Mouse (Mus musculus) embryo, embryonic 11.5 days (tissue): ENCODE data around the gene Klhl31.

Experiments
- DNase-seq: peaks from one replicate; pipeline ENCODE4 v3.0.0-alpha.2; 2012; ENCODE audit warnings: low read depth, low spot score

The Klhl31 gene

GRCm38 (mm10) chr9:77636450-77636951 is at the start of gene Klhl31:
Klhl31 (plus strand) TSS chr9:77636500.
- no peak for DNase-seq

DNA sequence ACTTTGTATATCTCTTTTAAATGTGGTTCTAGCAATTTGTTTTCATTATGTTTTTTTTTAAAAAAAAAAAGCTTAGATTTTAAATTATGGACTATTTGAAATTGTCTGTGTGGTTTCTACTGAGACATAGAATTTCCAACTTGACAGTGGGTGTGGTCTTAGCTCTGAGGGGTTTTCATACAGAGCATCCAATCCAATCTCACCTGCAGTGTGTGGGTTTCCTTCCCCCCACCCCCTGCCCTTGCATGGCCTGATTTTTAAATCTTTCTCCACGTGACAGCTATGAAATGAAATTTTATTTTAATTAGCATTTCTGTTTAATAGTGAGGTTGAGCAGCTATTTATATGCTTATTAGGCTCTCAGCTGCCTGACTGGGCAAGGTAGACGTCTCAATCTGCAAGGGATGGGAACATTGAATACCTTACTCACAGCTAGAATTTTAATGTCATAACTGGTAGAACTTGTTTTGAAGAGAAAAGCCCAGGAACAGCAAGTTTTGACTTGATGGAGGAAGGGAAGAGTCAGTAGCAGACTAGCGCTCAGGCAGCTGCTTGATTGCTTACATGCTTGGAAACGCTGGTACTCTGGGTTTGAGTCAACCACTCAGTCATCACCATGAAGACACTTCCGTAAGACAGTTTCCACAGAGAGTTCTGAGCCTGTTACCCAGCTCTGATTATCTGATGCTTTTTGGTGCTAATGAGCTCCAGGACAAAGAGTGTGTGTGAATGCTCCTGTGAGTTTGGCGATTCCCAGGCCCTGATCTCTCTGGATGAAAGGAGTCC is 49.3 kb upstream of the Klhl31 start:
- DNase-seq = no peak

DNA sequence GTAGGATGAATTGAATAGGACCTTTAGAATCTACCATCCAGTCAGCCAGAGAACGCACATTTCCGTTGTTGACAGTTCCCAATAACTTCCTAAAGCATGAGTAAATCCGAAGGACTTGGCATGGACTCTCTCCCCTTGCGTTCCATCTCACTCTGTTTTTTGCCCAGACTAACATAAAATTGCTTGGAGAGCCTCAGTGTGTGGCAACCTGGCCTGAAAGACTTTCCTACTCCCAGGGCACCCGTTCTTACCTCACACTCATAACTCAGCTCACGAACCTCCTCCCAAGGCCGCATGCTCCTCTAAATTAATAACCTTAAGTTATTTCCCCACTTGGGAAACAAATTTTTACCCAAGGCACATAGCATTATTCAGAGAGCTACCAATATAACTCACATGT is 48.7 kb upstream of the Klhl31 start:
- no peak for DNase-seq

DNA sequence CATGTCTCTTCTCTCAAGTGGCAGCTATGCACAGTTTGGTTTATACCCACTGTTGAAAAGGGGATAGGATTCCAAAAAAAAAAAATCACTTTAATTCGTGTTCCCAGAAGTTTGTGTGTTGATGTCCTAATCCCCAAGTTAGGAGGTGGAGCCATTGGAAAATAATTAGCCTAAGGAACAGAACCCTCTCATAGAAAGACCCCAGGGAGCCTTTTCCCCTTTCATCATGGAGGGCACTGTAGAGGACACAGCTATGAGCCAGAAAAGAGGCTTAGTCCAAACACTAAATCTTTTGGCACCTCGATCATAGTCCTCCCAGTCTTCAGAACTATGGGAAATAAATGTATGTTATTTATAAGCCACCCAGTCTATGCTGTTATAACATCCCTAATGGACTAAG is 46.8 kb upstream of the Klhl31 start:
- no peak for DNase-seq

DNA sequence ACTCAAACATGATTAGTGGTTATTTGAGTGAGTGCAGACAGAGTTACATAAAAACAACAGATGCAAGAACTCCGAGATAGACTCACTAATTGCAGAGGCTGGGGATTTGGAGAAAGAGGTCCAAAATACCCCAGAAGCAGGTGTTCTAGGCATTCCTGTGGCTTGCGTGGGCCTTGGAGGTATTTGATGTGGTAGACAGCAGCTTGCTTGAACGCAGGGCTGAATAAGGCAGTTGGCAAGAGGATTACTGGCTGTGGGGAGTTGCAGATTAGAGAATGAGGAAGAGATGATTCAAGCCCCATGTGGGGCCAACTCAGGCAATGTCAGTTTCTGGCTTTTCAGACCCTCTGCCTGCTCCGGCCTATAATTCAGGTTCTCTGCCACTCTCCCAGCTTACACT is 43.9 kb upstream of the Klhl31 start:
- no peak for DNase-seq

- no peak for DNase-seq
Observed at GRCm38 (mm10) chr9:77595006-77595626, 41.2 kb upstream of the Klhl31 start.

GRCm38 (mm10) chr9:77596355-77596754 is 39.9 kb upstream of the Klhl31 start:
- DNase-seq = peak; percentile 57

GRCm38 (mm10) chr9:77598560-77598959 is 37.7 kb upstream of the Klhl31 start:
- no peak for DNase-seq

GRCm38 (mm10) chr9:77602302-77603266 is 33.7 kb upstream of the Klhl31 start:
- no peak for DNase-seq

DNA sequence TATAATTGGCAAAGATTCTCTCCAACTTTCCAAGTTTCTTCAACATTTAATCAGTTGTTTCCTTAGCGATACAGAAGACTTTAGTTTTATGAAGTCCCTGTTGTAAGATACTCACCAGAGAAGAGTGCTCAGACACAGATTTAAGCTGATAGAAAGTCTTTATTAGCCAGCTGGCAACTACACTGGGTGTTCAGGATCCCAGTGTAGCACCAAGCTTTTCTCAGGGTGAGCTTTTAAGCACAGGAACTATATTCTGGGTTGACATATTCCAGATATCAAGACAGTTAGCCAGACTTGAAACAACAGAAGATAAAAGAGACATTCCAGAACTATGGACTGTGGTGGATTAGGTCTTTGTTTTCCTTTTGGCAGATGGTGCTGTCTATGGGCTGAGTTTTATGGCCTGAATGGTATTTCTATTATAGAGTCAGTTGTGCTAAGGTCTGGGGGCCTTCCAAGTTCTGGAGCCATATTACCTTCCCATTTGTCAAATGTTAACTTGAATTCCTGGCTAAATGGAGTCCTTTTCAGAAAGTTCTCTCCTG is 32.3 kb upstream of the Klhl31 start:
- DNase-seq = no peak

DNA sequence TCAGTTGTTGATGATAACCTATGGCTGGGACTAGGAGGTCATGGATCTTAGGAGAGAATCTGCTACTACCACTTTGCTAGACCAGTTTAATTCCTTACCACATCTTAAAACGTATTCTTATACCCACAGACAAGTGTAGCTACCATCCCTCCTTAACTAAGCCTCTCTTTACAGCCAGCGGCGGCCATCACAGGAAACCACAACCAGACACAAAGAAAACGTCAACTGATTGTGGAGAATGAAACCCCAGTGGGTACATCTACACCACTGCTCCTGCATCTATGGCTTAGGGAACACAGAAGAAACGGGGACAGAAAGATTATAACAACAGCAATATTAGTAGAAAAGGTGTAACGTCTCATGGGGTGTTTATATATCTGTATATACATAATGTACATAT is 29.0 kb upstream of the Klhl31 start:
- DNase-seq = no peak

GRCm38 (mm10) chr9:77607840-77608239 is 28.5 kb upstream of the Klhl31 start:
- peak; percentile 24 for DNase-seq

- no peak for DNase-seq
Observed at GRCm38 (mm10) chr9:77610811-77611210, 25.5 kb upstream of the Klhl31 start.

DNA sequence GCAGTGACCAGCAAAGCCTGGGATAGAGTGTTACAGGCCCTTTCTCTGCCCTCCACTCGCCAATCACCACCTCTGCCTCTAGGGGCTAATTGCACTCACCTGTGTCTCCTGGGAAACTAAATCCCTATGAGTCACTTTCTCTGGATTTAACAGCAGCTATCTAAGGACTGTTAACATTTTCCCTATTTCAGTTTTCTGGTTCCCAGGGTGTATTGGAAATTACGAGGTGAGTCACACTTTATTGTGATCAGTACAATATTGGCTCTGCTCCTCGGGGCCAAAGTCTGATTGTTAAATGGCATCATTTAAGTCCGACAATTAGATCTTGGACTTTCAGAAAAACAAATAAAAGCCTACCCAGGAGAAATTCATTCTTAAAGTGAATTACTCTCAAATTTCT is 24.0 kb upstream of the Klhl31 start:
- no peak for DNase-seq

GRCm38 (mm10) chr9:77615868-77616267 is 20.4 kb upstream of the Klhl31 start:
- no peak for DNase-seq

DNA sequence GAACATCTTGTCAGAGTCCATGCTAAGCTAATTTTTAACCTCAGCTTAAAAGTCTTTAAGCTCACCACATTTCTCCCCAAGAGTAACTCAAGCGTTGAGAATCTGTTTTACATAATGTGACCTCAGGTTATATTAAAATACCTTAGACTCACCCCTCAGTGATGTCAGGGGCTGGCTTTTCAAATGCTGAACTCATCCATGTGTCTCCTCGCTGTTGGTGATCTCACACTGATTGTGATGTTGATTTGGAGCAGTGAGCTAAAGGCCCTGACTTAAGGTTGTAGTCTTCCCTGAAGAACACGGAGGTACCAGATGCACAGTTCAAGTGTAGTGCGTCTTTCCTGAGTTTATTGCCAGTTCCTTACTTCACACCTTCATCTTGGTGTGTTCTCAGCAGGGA is 19.5 kb upstream of the Klhl31 start:
- DNase-seq = no peak

DNA sequence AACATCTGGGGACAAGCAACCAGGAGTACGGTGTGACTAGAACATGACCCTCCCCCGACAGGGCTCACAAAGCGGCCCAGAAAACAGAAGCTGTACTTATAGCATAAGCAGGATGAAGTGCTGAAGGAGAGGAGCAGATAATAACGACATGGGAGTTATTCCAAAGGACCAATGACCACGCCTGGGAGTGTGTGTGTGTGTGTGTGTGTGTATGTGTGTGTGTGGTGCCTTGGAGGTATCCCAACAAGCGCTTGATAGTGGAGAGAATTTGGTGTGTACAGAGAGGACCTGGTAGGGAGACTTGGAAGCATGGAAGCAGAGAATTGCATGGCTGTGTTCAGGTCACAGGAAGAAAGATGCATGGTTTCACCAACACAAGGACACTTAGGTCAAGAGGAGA is 18.5 kb upstream of the Klhl31 start:
- no peak for DNase-seq

DNA sequence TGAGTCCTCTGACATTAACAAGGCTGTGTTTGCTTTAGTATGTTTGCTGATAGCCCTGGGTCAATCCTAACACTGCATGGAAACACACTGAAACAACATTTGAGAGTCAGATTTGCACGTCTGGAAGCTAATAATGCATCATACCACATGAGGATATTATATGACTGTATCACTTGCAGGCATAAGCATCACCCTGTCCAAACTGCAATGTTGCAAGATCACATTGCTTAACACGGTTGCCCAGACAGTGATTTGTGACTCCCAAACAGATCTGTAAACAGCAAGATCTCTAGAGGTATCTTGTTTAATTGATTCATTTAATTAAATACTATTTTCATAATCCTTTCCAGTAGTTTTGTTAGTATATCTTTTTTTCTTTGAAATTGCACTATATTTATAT is 17.9 kb upstream of the Klhl31 start:
- DNase-seq = no peak

DNA sequence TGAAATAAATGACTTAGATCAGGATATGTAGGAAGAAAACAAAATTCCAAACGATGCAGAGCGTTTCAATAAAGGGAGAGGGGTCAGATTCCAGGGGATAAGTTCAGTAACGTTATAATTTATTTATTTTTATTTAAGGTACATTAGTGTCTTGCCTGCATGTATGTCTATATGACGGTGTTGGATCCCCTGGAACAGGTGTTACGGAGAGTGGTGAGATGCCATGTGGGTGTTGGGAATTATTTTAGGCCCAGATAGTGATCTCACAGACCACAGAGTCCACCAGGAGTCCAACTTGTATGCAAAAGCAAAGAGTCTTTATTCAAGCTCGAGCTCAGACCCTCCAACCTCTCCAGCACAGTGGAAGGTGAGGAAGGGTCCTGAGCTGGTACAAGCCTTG is 16.2 kb upstream of the Klhl31 start:
- no peak for DNase-seq

- DNase-seq = no peak
Observed at GRCm38 (mm10) chr9:77620482-77620881, 15.8 kb upstream of the Klhl31 start.

DNA sequence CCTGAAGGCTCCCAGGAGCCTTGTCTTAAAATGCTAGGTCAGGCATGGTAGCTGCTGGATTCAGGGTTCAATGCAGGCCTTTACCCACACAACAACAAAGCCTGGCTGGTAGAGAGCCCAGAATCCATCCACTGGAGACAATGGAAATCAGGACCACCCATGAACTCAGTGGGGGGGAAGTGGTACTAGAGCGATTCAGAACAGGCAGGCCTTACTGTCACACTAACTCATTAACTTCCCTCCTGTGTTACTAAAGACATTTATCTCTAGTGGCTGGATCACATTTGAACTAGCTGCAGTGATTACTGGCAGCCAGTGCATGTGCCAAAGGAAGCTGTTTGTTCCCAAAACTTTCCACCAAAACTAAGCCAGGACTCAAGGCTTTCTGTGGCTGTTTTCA is 13.4 kb upstream of the Klhl31 start:
- DNase-seq = no peak
